Mouse (Mus musculus): Measurements from ENCODE around the gene Nav3. TPM values are rescaled to one million over a fixed set of nuclear protein-coding genes. Genes with fewer than 3 reads are reported as not detected.
"Not testable (repeated sequence)": the region's sequence is repeated elsewhere in the genome, so short reads cannot be mapped to it uniquely, and the experiment has no call there.

The Nav3 gene
- polyA plus RNA-seq, 1 experiment = 0.76 TPM

DNA sequence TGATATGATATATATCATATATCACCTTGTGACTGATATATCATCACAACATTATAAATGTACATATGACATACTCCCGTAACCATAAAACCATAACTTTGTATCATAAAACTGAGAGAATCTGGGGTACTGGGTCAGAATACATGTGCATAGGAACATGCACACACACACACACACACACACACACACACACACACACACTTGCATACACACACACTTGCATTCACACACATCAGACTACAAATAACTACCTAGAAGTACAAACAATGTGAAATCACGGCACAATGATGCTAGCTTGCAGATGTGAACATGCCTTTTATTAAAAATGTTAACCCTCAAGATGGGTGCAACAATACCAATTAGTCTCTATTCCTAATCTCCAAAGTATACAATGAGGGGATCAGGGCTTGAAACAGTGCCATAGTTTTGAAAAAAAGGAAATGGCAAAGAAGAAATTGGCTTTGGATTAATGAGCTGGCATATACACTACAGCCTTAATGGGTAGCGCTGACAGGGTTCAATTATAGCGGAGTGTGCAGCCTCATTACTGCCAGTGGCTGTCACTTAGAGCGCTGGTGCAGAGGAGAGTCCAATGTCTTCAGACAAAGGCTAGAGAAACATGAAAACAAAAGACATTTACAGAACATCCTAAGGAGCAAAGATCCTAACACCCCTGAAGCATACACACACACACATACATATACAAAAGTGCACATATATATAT is 72.3 kb downstream of the Nav3 start:
- DNase-seq (ENCODE audit: low spot score) = not testable (repeated sequence)

DNA sequence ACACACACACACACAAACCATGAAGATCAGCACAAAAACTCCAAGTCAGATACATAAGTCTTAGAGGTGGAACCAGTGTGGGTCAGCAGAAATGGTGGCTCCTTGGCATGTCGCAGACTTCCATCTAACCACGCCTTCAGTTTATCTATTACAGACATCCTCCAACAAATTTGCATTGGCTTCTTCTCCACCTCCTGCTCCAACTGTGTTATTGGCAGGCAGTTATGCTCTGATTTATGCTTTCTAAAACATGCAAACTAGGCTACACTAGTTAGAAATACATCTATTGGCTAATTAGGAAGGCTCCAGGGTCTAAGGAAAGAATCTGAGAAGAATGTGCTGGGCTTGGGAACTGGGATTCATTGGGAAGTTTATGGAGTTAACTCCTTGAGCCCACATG is 75.2 kb downstream of the Nav3 start:
- no peak for DNase-seq (ENCODE audit: low spot score)

- no peak for DNase-seq (ENCODE audit: low spot score)
Measured at GRCm38 (mm10) chr10:110372724-110373455, 83.1 kb downstream of the Nav3 start.

DNA sequence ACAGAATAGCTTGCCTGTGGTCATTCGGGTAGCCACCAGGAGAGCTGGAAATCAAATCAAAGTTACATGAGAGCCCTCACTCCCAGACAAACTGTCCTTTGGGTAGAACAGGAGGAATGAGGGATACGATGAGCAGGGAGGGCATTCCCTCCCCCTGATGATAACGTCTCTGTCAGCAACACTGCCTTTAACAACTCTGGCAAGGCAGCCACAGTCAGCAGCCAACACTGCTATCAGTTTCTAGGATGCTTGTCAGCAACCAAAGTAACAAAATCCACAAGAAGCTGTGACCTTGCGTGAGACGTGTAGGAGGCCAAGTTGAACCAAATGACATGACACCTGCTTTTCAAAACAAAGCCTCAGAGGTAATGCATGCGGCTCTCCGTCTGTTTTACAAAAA is 103.9 kb downstream of the Nav3 start:
- DNase-seq (ENCODE audit: low spot score) = no peak

DNA sequence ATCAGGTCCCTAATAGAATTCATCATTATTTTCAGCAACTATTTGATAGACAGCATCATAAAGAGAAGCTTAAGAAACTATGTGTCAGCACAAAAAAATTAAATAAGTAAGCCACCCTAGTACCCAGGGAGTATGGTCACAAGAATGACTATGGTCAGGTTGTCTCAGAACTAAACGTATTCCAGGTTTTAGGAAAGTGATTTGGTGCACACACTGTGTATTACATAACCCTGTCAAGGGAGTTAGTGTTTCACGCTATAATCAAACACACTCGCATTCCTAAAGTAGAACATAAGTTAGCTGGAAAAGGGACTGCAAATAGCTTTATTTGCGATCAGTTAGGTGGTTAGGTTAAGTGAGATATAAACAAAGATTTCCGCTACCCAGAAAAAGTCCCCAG is 126.0 kb downstream of the Nav3 start:
- DNase-seq (ENCODE audit: low spot score) = no peak

- DNase-seq (ENCODE audit: low spot score) = no peak
Measured at GRCm38 (mm10) chr10:110329629-110330028, 126.4 kb downstream of the Nav3 start.

- no peak for DNase-seq (ENCODE audit: low spot score)
Measured at GRCm38 (mm10) chr10:110322082-110322632, 133.8 kb downstream of the Nav3 start.

GRCm38 (mm10) chr10:110317275-110317674 is 138.7 kb downstream of the Nav3 start:
- DNase-seq (ENCODE audit: low spot score) = no peak

GRCm38 (mm10) chr10:110314525-110314924 is 141.5 kb downstream of the Nav3 start:
- DNase-seq (ENCODE audit: low spot score) = no peak

DNA sequence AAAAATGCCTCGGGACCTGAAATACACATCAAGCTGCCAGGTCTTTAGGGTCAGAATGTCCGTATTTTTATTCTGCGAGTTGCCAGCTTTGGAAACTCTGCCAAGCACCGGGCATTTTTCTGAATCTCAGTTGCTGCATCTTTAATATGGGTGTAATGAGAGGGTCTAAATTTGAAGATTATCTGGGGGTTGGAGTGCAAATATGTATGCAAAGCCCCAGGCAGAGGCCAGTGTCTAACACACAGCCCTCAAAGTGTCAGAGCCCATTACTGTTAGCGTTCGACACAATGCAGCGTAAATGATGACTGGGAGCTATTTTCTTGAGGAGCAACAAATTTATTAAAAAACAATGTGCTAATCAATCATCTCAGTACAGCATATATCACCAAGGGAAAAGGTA is 142.0 kb downstream of the Nav3 start:
- no peak for DNase-seq (ENCODE audit: low spot score)

DNA sequence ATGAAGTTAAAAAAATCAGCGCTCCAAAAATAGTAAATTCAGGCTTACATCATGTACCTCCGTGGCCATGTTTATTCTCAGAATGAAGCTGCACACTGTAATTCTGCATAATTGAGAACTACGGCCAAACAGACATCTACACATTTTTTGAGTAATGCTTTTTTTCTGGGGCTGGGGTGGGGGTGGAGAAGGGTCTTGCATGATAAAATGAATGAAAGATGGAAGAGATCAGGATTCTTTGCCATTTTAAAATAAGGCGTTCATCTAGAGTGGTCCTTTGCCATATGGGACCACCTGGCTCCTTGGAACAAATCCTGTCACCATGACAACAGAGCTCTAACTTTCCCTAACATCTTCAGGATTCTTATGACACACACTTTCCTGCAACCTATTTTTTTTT is 146.5 kb downstream of the Nav3 start:
- DNase-seq (ENCODE audit: low spot score) = no peak

GRCm38 (mm10) chr10:110305609-110306008 is 150.4 kb downstream of the Nav3 start:
- DNase-seq (ENCODE audit: low spot score) = no peak

GRCm38 (mm10) chr10:110290016-110290623 is 165.9 kb downstream of the Nav3 start:
- DNase-seq (ENCODE audit: low spot score) = no peak

- no peak for DNase-seq (ENCODE audit: low spot score)
Measured at GRCm38 (mm10) chr10:110283879-110284278, 172.1 kb downstream of the Nav3 start.

- DNase-seq (ENCODE audit: low spot score) = no peak
Measured at GRCm38 (mm10) chr10:110272818-110273217, 183.2 kb downstream of the Nav3 start.

GRCm38 (mm10) chr10:110270561-110270960 is 185.4 kb downstream of the Nav3 start:
- no peak for DNase-seq (ENCODE audit: low spot score)

DNA sequence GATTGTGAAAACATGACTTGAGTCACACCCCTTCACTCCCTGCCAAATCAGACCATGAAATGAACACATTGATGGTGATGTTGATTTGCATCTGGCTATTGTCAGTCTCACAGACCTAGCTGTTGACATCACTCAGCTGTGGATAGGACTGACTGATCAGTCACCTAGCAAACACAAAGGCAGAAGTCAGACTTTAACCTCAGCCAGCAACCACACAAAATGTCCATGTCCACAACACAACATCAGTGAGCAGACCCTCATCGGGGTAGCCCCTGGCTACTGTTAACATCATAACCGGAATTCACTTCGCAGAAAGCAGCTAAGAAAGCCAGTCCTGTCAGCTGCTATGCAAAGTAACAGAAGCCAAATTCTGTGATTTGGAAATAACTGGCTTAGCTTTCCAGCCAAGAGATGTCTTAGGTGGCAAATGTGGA is 213.9 kb downstream of the Nav3 start:
- no peak for DNase-seq (ENCODE audit: low spot score)

DNA sequence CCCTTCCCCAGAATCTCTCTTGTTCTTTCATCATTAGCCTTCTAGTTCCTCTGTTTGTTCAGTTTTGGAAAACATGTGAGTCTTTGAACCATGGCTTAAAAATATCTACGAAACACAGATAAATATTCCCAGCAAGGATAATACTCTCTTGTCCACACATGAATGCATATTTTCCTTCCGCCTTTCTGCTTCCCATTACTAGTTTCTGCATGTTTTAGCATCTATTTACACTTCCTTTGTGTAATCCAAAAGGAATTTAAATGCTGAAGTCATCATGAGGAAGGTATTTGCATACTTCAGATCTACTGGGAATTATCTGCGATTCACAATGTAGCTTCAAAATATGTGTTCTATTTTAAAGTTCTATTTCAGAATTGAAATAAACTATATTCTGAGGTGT is 215.3 kb downstream of the Nav3 start:
- DNase-seq (ENCODE audit: low spot score) = no peak

GRCm38 (mm10) chr10:110233307-110233930 is 222.6 kb downstream of the Nav3 start:
- no peak for DNase-seq (ENCODE audit: low spot score)

- no peak for DNase-seq (ENCODE audit: low spot score)
Measured at GRCm38 (mm10) chr10:110206411-110206810, 249.6 kb downstream of the Nav3 start.

- no peak for DNase-seq (ENCODE audit: low spot score)
Measured at GRCm38 (mm10) chr10:110204121-110204697, 251.8 kb downstream of the Nav3 start.

- no peak for DNase-seq (ENCODE audit: low spot score)
Measured at GRCm38 (mm10) chr10:110192881-110193280, 263.1 kb downstream of the Nav3 start.

Measured in urinary bladder, adult 2 months (tissue).